Mouse (Mus musculus): ENCODE measurements around the gene 4930524B15Rik. TPM values are rescaled to one million over a fixed set of nuclear protein-coding genes. Genes with fewer than 3 reads are reported as not detected.

The 4930524B15Rik gene
- polyA plus RNA-seq (2014; fragmentation: Illumina TruSeq; extraction: RNeasy Lipid Tissue Mini Kit (QIAGEN cat#74804)): not detected

GRCm38 (mm10) chr11:31965256-31966134 lies at the start of gene 4930524B15Rik:
4930524B15Rik (plus strand) TSS chr11:31965592.

GRCm38 (mm10) chr11:32000281-32000680 lies 34.9 kb downstream of the 4930524B15Rik start, which contains the start of gene Nsg2:
Nsg2 (plus strand) TSS chr11:32000463.

Other genes with a start within 250 kb of the 4930524B15Rik start
- 68.7 TPM for gene Cpeb4, start 93.4 kb upstream of the 4930524B15Rik start, polyA plus RNA-seq (2014; fragmentation: Illumina TruSeq; extraction: RNeasy Lipid Tissue Mini Kit (QIAGEN cat#74804))
- gene Nsg2, start 34.9 kb downstream of the 4930524B15Rik start, polyA plus RNA-seq (2014; fragmentation: Illumina TruSeq; extraction: RNeasy Lipid Tissue Mini Kit (QIAGEN cat#74804)): 1.1 TPM
- 0.17 TPM for gene Il9r, start 234.7 kb downstream of the 4930524B15Rik start, polyA plus RNA-seq (2014; fragmentation: Illumina TruSeq; extraction: RNeasy Lipid Tissue Mini Kit (QIAGEN cat#74804))
- 1.9 TPM for gene Snrnp25, start 239.8 kb downstream of the 4930524B15Rik start, polyA plus RNA-seq (2014; fragmentation: Illumina TruSeq; extraction: RNeasy Lipid Tissue Mini Kit (QIAGEN cat#74804))

Data from ovary, adult 10 weeks (tissue).